ENCODE assay signal across 35 mouse cellular contexts in genomic region chr11:49953616-49954015, GRCm38 (mm10). TPM values are rescaled to one million over a fixed set of nuclear protein-coding genes. Genes with fewer than 3 reads are reported as not detected.
"Had no signal": no experiment of that assay in that cellular context is flagged by ENCODE, and none has a peak within 500 bp of the region (broad histone marks: within the 10 kb centered on the region; RNA-seq: fewer than 3 reads in every experiment).

No protein-coding gene starts in this region.

- H3K36me3 ChIP-seq: limb, embryonic 10.5 days; limb, embryonic 12.5 days; limb, embryonic 13.5 days; limb, embryonic 15.5 days; liver, embryonic 12.5 days; liver, embryonic 13.5 days; liver, embryonic 15.5 days; lung, embryonic 15.5 days; midbrain, embryonic 10.5 days; midbrain, embryonic 12.5 days; midbrain, embryonic 15.5 days; neural tube, embryonic 12.5 days had no signal

- H3K9ac ChIP-seq: limb, embryonic 12.5 days; limb, embryonic 13.5 days; limb, embryonic 15.5 days; liver, embryonic 12.5 days; liver, embryonic 13.5 days; liver, embryonic 14.5 days; liver, embryonic 15.5 days; liver, postnatal 0 days; lung, embryonic 14.5 days; lung, embryonic 15.5 days; midbrain, embryonic 12.5 days; midbrain, embryonic 15.5 days; neural tube, embryonic 12.5 days had no signal

- DNase-seq: left cerebral cortex, postnatal 4 days; liver; liver, embryonic 13.5 days; liver, postnatal 0 days; lung, adult 18-20 months; lung, adult 2 months; lung, postnatal 10 days; lung, postnatal 14 days; lung, postnatal 36 days; lung, postnatal 4 days; midbrain, embryonic 14.5 days had no signal

- H3K9me3 ChIP-seq: limb, embryonic 10.5 days; limb, embryonic 12.5 days; limb, embryonic 13.5 days; limb, embryonic 15.5 days; liver, embryonic 12.5 days; liver, embryonic 13.5 days; liver, embryonic 15.5 days; lung, embryonic 15.5 days; megakaryocyte, embryonic 14.5 days; midbrain, embryonic 10.5 days; midbrain, embryonic 12.5 days; midbrain, embryonic 15.5 days; neural tube, embryonic 12.5 days had no signal

- ATAC-seq: liver, embryonic 12.5 days; liver, postnatal 0 days; lung, postnatal 0 days; midbrain, embryonic 15.5 days; midbrain, embryonic 16.5 days had no signal

- H3K4me1 ChIP-seq: limb, embryonic 10.5 days; limb, embryonic 15.5 days; liver, embryonic 13.5 days; liver, embryonic 15.5 days; lung, embryonic 15.5 days; midbrain, embryonic 10.5 days; midbrain, embryonic 12.5 days; midbrain, embryonic 15.5 days; neural tube, embryonic 12.5 days had no signal

- H3K27me3 ChIP-seq: limb, embryonic 15.5 days; midbrain, embryonic 15.5 days had no signal

- H3K27ac ChIP-seq: left cerebral cortex, adult 2 months; limb, embryonic 10.5 days; limb, embryonic 12.5 days; limb, embryonic 13.5 days; limb, embryonic 15.5 days; liver, embryonic 12.5 days; liver, embryonic 13.5 days; liver, embryonic 14.5 days; liver, embryonic 15.5 days; lung, embryonic 15.5 days; macrophage; midbrain, embryonic 10.5 days; midbrain, embryonic 12.5 days; midbrain, embryonic 15.5 days; neural tube, embryonic 12.5 days had no signal

- H3K4me3 ChIP-seq: left cerebral cortex, adult 2 months; limb, embryonic 10.5 days; limb, embryonic 12.5 days; limb, embryonic 13.5 days; limb, embryonic 15.5 days; liver, embryonic 12.5 days; liver, embryonic 13.5 days; liver, embryonic 15.5 days; lung, embryonic 15.5 days; megakaryocyte, embryonic 14.5 days; midbrain, embryonic 10.5 days; midbrain, embryonic 12.5 days; midbrain, embryonic 15.5 days; myocyte; neural tube, embryonic 12.5 days had no signal

- H3K4me2 ChIP-seq: limb, embryonic 12.5 days; limb, embryonic 13.5 days; limb, embryonic 15.5 days; liver, embryonic 11.5 days; liver, embryonic 12.5 days; liver, embryonic 13.5 days; liver, embryonic 15.5 days; lung, embryonic 14.5 days; lung, embryonic 15.5 days; midbrain, embryonic 12.5 days; midbrain, embryonic 15.5 days; neural tube, embryonic 12.5 days had no signal

RNA-seq across cellular contexts. Expression of gene Rasgef1c, which starts 52.0 kb away (rescaled TPM):
- total RNA-seq: liver, adult 2 months; monocyte, adult 5-6 weeks had no signal
- polyA plus RNA-seq: liver, adult 2 months; liver, embryonic 11.5 days; liver, embryonic 12.5 days; liver, embryonic 13.5 days; liver, embryonic 14.5 days; liver, embryonic 16.5 days; liver, postnatal 0 days; lung, embryonic 16.5 days; lung, postnatal 0 days; macrophage; myocyte had no signal
